Mouse (Mus musculus) heart, embryonic 13.5 days (tissue): Measurements from ENCODE around the gene Sac3d1. TPM values are rescaled to one million over a fixed set of nuclear protein-coding genes. Genes with fewer than 3 reads are reported as not detected.

Experiments
- ATAC-seq: fragments of 200-750 bp; cut with Nextera tagmentation; 2 replicates; pipeline ENCODE4 v1.8.0; 2017; ENCODE audit warnings: moderate TSS enrichment; ENCODE audit not compliant: insufficient number of reproducible peaks, low FRiP score, low TSS enrichment; ENCODE audit errors: extremely low read depth
- H3K27ac ChIP-seq: fragments of 300-500 bp; sonication (generic); replicated peaks from 2 replicates; pipeline ENCODE4 v1.5.1; 2015; ENCODE audit warnings: moderate library complexity, mild to moderate bottlenecking, inconsistent platforms
- H3K27me3 ChIP-seq: fragments of 300-500 bp; sonication (generic); replicated peaks from 2 replicates; pipeline ENCODE4 v1.6.1; 2015; ENCODE audit warnings: mild to moderate bottlenecking, inconsistent platforms
- H3K36me3 ChIP-seq: fragments of 300-500 bp; sonication (generic); 2 replicates; pipeline ENCODE4 v1.6.1; 2015; ENCODE audit warnings: mild to moderate bottlenecking, inconsistent platforms
- H3K4me1 ChIP-seq: fragments of 300-500 bp; sonication (generic); 2 replicates; pipeline ENCODE4 v1.6.1; 2015; ENCODE audit warnings: inconsistent platforms
- H3K4me2 ChIP-seq: fragments of 300-500 bp; sonication (generic); 2 replicates; pipeline ENCODE4 v1.6.1; 2015; ENCODE audit warnings: inconsistent platforms, mild to moderate bottlenecking, moderate library complexity
- H3K4me3 ChIP-seq: fragments of 300-500 bp; sonication (generic); 2 replicates; pipeline ENCODE4 v1.5.1; 2015; ENCODE audit warnings: moderate library complexity, mild to moderate bottlenecking, inconsistent platforms
- H3K9ac ChIP-seq: fragments of 300-500 bp; sonication (generic); 2 replicates; pipeline ENCODE4 v1.6.1; 2015; ENCODE audit warnings: inconsistent platforms, mild to moderate bottlenecking, moderate library complexity
- H3K9me3 ChIP-seq: fragments of 300-500 bp; sonication (generic); 2 replicates; pipeline ENCODE4 v1.6.1; 2016; ENCODE audit warnings: inconsistent platforms
- WGBS: fragments of 180-500 bp; shearing (Covaris S2); methylation state at CpG from one replicate; pipeline ENCODE4 v1.1.7; 2015; ENCODE audit warnings: mixed read lengths; 5-methylcytosine and 5-hydroxymethylcytosine counted together
- polyA plus RNA-seq: library from polyadenylated mRNA; unstranded; fragments of >200 nt; fragmentation: Nextera tagmentation; extraction: Ambion mirVana; gene quantifications from 2 replicates; pipeline ENCODE4 v1.2.1, GENCODE M21; 2015

The Sac3d1 gene
- polyA plus RNA-seq, 1 experiment from 2014 or later: 30.8 TPM

- Histone ChIP-seq H3K27me3 (no peaks in the 10 kb centered on the region), H3K36me3 (peaks cover 48% of the 10 kb centered on the region), H3K4me2 (peak overlapping the region; percentile 92), H3K4me1 (peaks cover 22% of the 10 kb centered on the region), H3K9me3 (no peaks in the 10 kb centered on the region), H3K27ac (peak overlapping the region; percentile 97), H3K4me3 (peak overlapping the region; percentile 90), H3K9ac (peak overlapping the region; percentile 94)
- no peak for ATAC-seq
- WGBS: 2% methylated on average over 8 of the region's 8 CpGs
Measured at GRCm38 (mm10) chr19:6118677-6119185, 281 bp upstream of the Sac3d1 start.

GRCm38 (mm10) chr19:6117346-6117985 lies 984 bp downstream of the Sac3d1 start:
- no peak; the same call in 1 of the 2 replicates for ATAC-seq
- H3K27ac ChIP-seq: peak overlapping the region; percentile 97
- peak overlapping the region; percentile 90 for H3K4me3 ChIP-seq
- H3K36me3 ChIP-seq: peaks cover 50% of the 10 kb centered on the region
- peak overlapping the region; percentile 92 for H3K4me2 ChIP-seq
- 5% methylated on average over 32 of the region's 32 CpGs for WGBS
- no peaks in the 10 kb centered on the region for H3K27me3 ChIP-seq
- H3K9me3 ChIP-seq: no peaks in the 10 kb centered on the region
- peak overlapping the region; percentile 94 for H3K9ac ChIP-seq
- peaks cover 22% of the 10 kb centered on the region for H3K4me1 ChIP-seq

- peaks cover 22% of the 10 kb centered on the region for H3K4me1 ChIP-seq
- H3K27me3 ChIP-seq: no peaks in the 10 kb centered on the region
- peak overlapping the region; percentile 92 for H3K4me2 ChIP-seq
- H3K27ac ChIP-seq: peak overlapping the region; percentile 17; the same call in 1 of the 2 replicates
- no peaks in the 10 kb centered on the region for H3K9me3 ChIP-seq
- 88% methylated on average over 15 of the region's 15 CpGs for WGBS
- H3K36me3 ChIP-seq: peaks cover 47% of the 10 kb centered on the region
- H3K4me3 ChIP-seq: peak overlapping the region; percentile 90
- ATAC-seq: no peak
- H3K9ac ChIP-seq: peak overlapping the region; percentile 94
Measured at GRCm38 (mm10) chr19:6116113-6116850, 2.2 kb downstream of the Sac3d1 start.

GRCm38 (mm10) chr19:6113116-6113515 lies 5.3 kb downstream of the Sac3d1 start:
- no peaks in the 10 kb centered on the region for H3K9me3 ChIP-seq

GRCm38 (mm10) chr19:6105586-6105985 lies 12.9 kb downstream of the Sac3d1 start, which contains the start of gene Naaladl1:
Gene Naaladl1 (plus strand): TSS chr19:6105782.
- H3K27me3 ChIP-seq: no peaks in the 10 kb centered on the region
- H3K4me2 ChIP-seq: no peak within 1 kb of the TSS
- 85% methylated on average over 7 of the region's 7 CpGs for WGBS
- no peak within 1 kb of the TSS for H3K4me3 ChIP-seq
- no peaks in the 10 kb centered on the region for H3K4me1 ChIP-seq
- H3K9me3 ChIP-seq: no peaks in the 10 kb centered on the region
- peak within 1 kb of the TSS; percentile 61 for H3K9ac ChIP-seq
- no peaks in the 10 kb centered on the region for H3K36me3 ChIP-seq
- no peak within 1 kb of the TSS for H3K27ac ChIP-seq
- no peak for ATAC-seq

More at GRCm38 (mm10) chr19:6113116-6113515, 5.3 kb downstream of the Sac3d1 start:
- Histone ChIP-seq H3K36me3 (peaks cover 32% of the 10 kb centered on the region), H3K4me1 (peaks cover 16% of the 10 kb centered on the region), H3K4me2 (no peak overlapping the region), H3K27ac (no peak overlapping the region), H3K9ac (no peak overlapping the region), H3K4me3 (no peak overlapping the region), H3K27me3 (no peaks in the 10 kb centered on the region)
- 54% methylated on average over 6 of the region's 6 CpGs for WGBS
- no peak for ATAC-seq

- ATAC-seq: no peak
- Histone ChIP-seq H3K36me3 (peaks cover 9% of the 10 kb centered on the region; the same call in 1 of the 2 replicates), H3K27me3 (no peaks in the 10 kb centered on the region), H3K9ac (peak overlapping the region; percentile 61), H3K4me1 (no peaks in the 10 kb centered on the region), H3K27ac (no peak overlapping the region), H3K4me2 (no peak overlapping the region), H3K4me3 (no peak overlapping the region), H3K9me3 (no peaks in the 10 kb centered on the region)
- 53% methylated on average over 4 of the region's 4 CpGs for WGBS
Measured at GRCm38 (mm10) chr19:6104476-6104875, 14.0 kb downstream of the Sac3d1 start.

- no peaks in the 10 kb centered on the region for H3K4me1 ChIP-seq
- WGBS: 68% methylated on average over 6 of the region's 6 CpGs
- H3K27ac ChIP-seq: no peak overlapping the region
- H3K36me3 ChIP-seq: peaks cover 18% of the 10 kb centered on the region
- ATAC-seq: no peak
- no peak overlapping the region for H3K9ac ChIP-seq
- no peaks in the 10 kb centered on the region for H3K27me3 ChIP-seq
- H3K9me3 ChIP-seq: no peaks in the 10 kb centered on the region
- no peak overlapping the region for H3K4me3 ChIP-seq
- H3K4me2 ChIP-seq: no peak overlapping the region
Measured at GRCm38 (mm10) chr19:6102169-6102853, 16.1 kb downstream of the Sac3d1 start.

GRCm38 (mm10) chr19:6101186-6101585 lies 17.3 kb downstream of the Sac3d1 start:
- Histone ChIP-seq H3K27ac (no peak overlapping the region), H3K27me3 (no peaks in the 10 kb centered on the region), H3K9me3 (no peaks in the 10 kb centered on the region), H3K4me3 (no peak overlapping the region), H3K4me1 (no peaks in the 10 kb centered on the region), H3K9ac (no peak overlapping the region), H3K36me3 (peaks cover 23% of the 10 kb centered on the region), H3K4me2 (no peak overlapping the region)
- ATAC-seq: no peak
- WGBS: 76% methylated on average over 6 of the region's 6 CpGs

GRCm38 (mm10) chr19:6097847-6098246 lies 20.6 kb downstream of the Sac3d1 start:
- no peak overlapping the region for H3K9ac ChIP-seq
- H3K4me3 ChIP-seq: no peak overlapping the region
- no peak for ATAC-seq
- 82% methylated on average over 3 of the region's 3 CpGs for WGBS
- H3K27me3 ChIP-seq: no peaks in the 10 kb centered on the region
- no peak overlapping the region for H3K27ac ChIP-seq
- peaks cover 48% of the 10 kb centered on the region for H3K36me3 ChIP-seq
- H3K9me3 ChIP-seq: no peaks in the 10 kb centered on the region
- no peak overlapping the region for H3K4me2 ChIP-seq
- H3K4me1 ChIP-seq: no peaks in the 10 kb centered on the region

GRCm38 (mm10) chr19:6094119-6094518 lies 24.3 kb downstream of the Sac3d1 start, which contains the start of gene AC131692.1:
Gene AC131692.1 (plus strand): TSS chr19:6094419.
- Histone ChIP-seq H3K27ac (no peak within 1 kb of the TSS), H3K4me2 (no peak within 1 kb of the TSS), H3K4me1 (no peaks in the 10 kb centered on the region), H3K9ac (no peak within 1 kb of the TSS), H3K9me3 (no peaks in the 10 kb centered on the region), H3K4me3 (no peak within 1 kb of the TSS), H3K27me3 (no peaks in the 10 kb centered on the region), H3K36me3 (peaks cover 74% of the 10 kb centered on the region)
- 88% methylated on average over 7 of the region's 7 CpGs for WGBS
- no peak for ATAC-seq

GRCm38 (mm10) chr19:6088841-6089240 lies 29.6 kb downstream of the Sac3d1 start:
- H3K4me3 ChIP-seq: no peak overlapping the region
- 91% methylated on average over 13 of the region's 13 CpGs for WGBS
- H3K9me3 ChIP-seq: no peaks in the 10 kb centered on the region
- peaks cover 69% of the 10 kb centered on the region for H3K36me3 ChIP-seq
- H3K27ac ChIP-seq: no peak overlapping the region
- H3K4me1 ChIP-seq: peaks cover 16% of the 10 kb centered on the region
- H3K9ac ChIP-seq: no peak overlapping the region
- no peaks in the 10 kb centered on the region for H3K27me3 ChIP-seq
- no peak for ATAC-seq
- no peak overlapping the region for H3K4me2 ChIP-seq
